ENCODE assay signal across 9 mouse cellular contexts in the genomic region with DNA sequence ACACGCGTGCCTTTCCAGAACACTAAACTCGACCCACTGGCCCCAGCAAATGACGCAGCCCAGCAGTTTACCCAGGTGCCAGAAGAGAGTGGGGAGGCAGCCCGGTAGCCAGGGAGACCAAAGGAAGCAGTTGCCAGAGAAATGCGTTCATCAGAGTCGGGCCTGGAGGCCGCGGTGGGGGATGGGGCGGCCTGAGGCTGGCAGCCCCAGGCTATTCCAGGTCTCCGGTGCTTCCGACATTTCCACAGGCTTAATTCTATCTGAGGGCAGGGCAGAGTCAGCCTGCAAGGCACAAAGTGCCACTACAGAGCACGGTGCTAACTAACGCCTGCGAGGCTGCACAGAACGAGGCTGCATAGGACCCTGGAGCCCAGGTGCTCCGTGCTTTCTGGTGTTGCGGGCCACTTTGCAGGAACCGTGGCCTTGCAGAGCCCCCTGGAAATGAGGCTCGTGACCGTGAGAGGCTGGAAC. TPM values are rescaled to one million over a fixed set of nuclear protein-coding genes. Genes with fewer than 3 reads are reported as not detected.
A peak's percentile ranks its signal among the peaks of the same experiment; 100 is the strongest.
DNase-seq lines count a peak whose midpoint lies in the region; ATAC-seq and TF ChIP-seq lines count a peak whose summit lies in the region.
"Had no signal": no experiment of that assay in that cellular context is flagged by ENCODE, and none has a peak within 500 bp of the region (broad histone marks: within the 10 kb centered on the region; RNA-seq: fewer than 3 reads in every experiment).

No protein-coding gene starts in this region.

- WGBS in forebrain, postnatal 0 days = 6% methylated on average over 21 of the region's 21 CpGs
- 5% methylated on average over 21 of the region's 21 CpGs for WGBS in hindbrain, embryonic 14.5 days
- 4% methylated on average over 21 of the region's 21 CpGs for WGBS in neural tube, embryonic 15.5 days

- no peak for TF ChIP-seq CTCF in forebrain, postnatal 0 days (IDR thresholded peaks at IDR 0.05; ENCODE audit: low read depth)

- no peaks in the 10 kb centered on the region for H3K36me3 ChIP-seq in forebrain, postnatal 0 days (ENCODE audit: insufficient read depth)
- H3K36me3 ChIP-seq in hindbrain, embryonic 14.5 days (replicated peaks; ENCODE audit: control insufficient read depth, insufficient read depth) = no peaks in the 10 kb centered on the region
- no peaks in the 10 kb centered on the region for H3K36me3 ChIP-seq in neural tube, embryonic 15.5 days
- H3K36me3 ChIP-seq: G1E had no signal

- H3K4me3 ChIP-seq in forebrain, postnatal 0 days (ENCODE audit: low read depth, low read length) = peak overlapping the region; percentile 57
- H3K4me3 ChIP-seq in hindbrain, embryonic 14.5 days (replicated peaks; ENCODE audit: low read length) = peak overlapping the region; percentile 59
- H3K4me3 ChIP-seq in neural tube, embryonic 15.5 days (replicated peaks) = peak overlapping the region; percentile 60

- peak overlapping the region; percentile 96 for H3K4me2 ChIP-seq in forebrain, postnatal 0 days (ENCODE audit: low read depth)
- H3K4me2 ChIP-seq in hindbrain, embryonic 14.5 days (replicated peaks) = peak overlapping the region; percentile 95
- H3K4me2 ChIP-seq in neural tube, embryonic 15.5 days = peak overlapping the region; percentile 81

- intact Hi-C loops in left cerebral cortex, postnatal 25 days (cut with DNase I) = loop anchor here (5.0 to 10.0 kb wide), 2 partner anchors 106 to 322 kb away; a partner anchor contains a TSS

- no peak for ATAC-seq in forebrain, postnatal 0 days
- ATAC-seq in hindbrain, embryonic 14.5 days (ENCODE audit: low FRiP score) = peak; percentile 58; the same call in 1 of the 2 replicates
- peak; percentile 16; the same call in 1 of the 2 replicates for ATAC-seq in neural tube, embryonic 15.5 days (ENCODE audit: low FRiP score)

- H3K9ac ChIP-seq in forebrain, postnatal 0 days = 0 out of 2 replicates have a peak overlapping the region, but pooled peaks have one; percentile 10
- H3K9ac ChIP-seq in hindbrain, embryonic 14.5 days = peak overlapping the region; percentile 11; the same call in 1 of the 2 replicates
- H3K9ac ChIP-seq in neural tube, embryonic 15.5 days (replicated peaks) = no peak overlapping the region

- H3K9me3 ChIP-seq in forebrain, postnatal 0 days (ENCODE audit: low read length) = no peaks in the 10 kb centered on the region
- no peaks in the 10 kb centered on the region for H3K9me3 ChIP-seq in hindbrain, embryonic 14.5 days (ENCODE audit: control insufficient read depth, low read length)
- H3K9me3 ChIP-seq in neural tube, embryonic 15.5 days (replicated peaks) = no peaks in the 10 kb centered on the region

- peaks cover 56% of the 10 kb centered on the region for H3K27me3 ChIP-seq in forebrain, postnatal 0 days (ENCODE audit: insufficient read depth, low read length)
- peaks cover 73% of the 10 kb centered on the region for H3K27me3 ChIP-seq in hindbrain, embryonic 14.5 days (ENCODE audit: control insufficient read depth, insufficient read depth, low read length)
- peaks cover 52% of the 10 kb centered on the region for H3K27me3 ChIP-seq in neural tube, embryonic 15.5 days (replicated peaks)

- no peak overlapping the region for H3K27ac ChIP-seq in forebrain, postnatal 0 days (ENCODE audit: low read depth, low read length)
- H3K27ac ChIP-seq in hindbrain, embryonic 14.5 days = no peak overlapping the region
- no peak overlapping the region for H3K27ac ChIP-seq in neural tube, embryonic 15.5 days (replicated peaks)

- H3K4me1 ChIP-seq in forebrain, postnatal 0 days (ENCODE audit: insufficient read depth) = peaks cover 3% of the 10 kb centered on the region; the same call in 1 of the 2 replicates
- H3K4me1 ChIP-seq in hindbrain, embryonic 14.5 days (replicated peaks; ENCODE audit: control insufficient read depth, insufficient read depth, low read length) = peaks cover 16% of the 10 kb centered on the region
- peaks cover 31% of the 10 kb centered on the region for H3K4me1 ChIP-seq in neural tube, embryonic 15.5 days

- peak; percentile 53 for DNase-seq in layer of hippocampus, adult 11-12 months (ENCODE audit: low spot score)
- DNase-seq in layer of hippocampus, adult 9-10 months (ENCODE audit: low spot score) = no peak
- DNase-seq in adrenal gland, postnatal 36 days = peak; percentile 72 to 78
- no peak for DNase-seq in forebrain, postnatal 0 days
- DNase-seq in hindbrain, embryonic 14.5 days (ENCODE audit: low spot score) = peak; percentile 60
- peak; percentile 49 to 53 for DNase-seq in left cerebral cortex, postnatal 25 days (ENCODE audit: low spot score in 2 of 2)
- DNase-seq in thymus, postnatal 36 days = no peak

RNA-seq across cellular contexts. Expression of a gene that starts 2.3 kb away (rescaled TPM):
- total RNA-seq in adrenal gland, postnatal 36 days (2021) = 10 to 100 TPM; 17.8 to 37.6 TPM
- total RNA-seq in forebrain, postnatal 0 days (2014; rRNA removed) = 5.2 and 6.7 TPM in 2 replicates
- polyA plus RNA-seq in forebrain, postnatal 0 days (2015; fragmentation: Nextera tagmentation; extraction: Ambion mirVana) = 2.2 and 5.1 TPM in 2 replicates
- 5.9 and 6.2 TPM in 2 replicates for polyA plus RNA-seq in hindbrain, embryonic 14.5 days (2014; fragmentation: Nextera tagmentation; extraction: Ambion mirVana)
- 10 to 100 TPM; 64.6 to 69.3 TPM for total RNA-seq in left cerebral cortex, postnatal 25 days (2021)
- polyA plus RNA-seq in neural tube, embryonic 15.5 days (2015; fragmentation: Nextera tagmentation; extraction: Ambion mirVana) = 7.3 and 9.6 TPM in 2 replicates
- polyA plus RNA-seq: G1E had no signal

RNA-seq across cellular contexts. Expression of a gene that starts 40.7 kb away (rescaled TPM):
- total RNA-seq in adrenal gland, postnatal 36 days (2021) = 10 to 100 TPM in 1 of 2 experiments, 1 to 10 TPM in 1; 7.2 to 11.0 TPM
- 165 and 180 TPM in 2 replicates for total RNA-seq in forebrain, postnatal 0 days (2014; rRNA removed)
- polyA plus RNA-seq in forebrain, postnatal 0 days (2015; fragmentation: Nextera tagmentation; extraction: Ambion mirVana) = 94.9 and 107 TPM in 2 replicates
- 120 and 128 TPM in 2 replicates for polyA plus RNA-seq in hindbrain, embryonic 14.5 days (2014; fragmentation: Nextera tagmentation; extraction: Ambion mirVana)
- total RNA-seq in left cerebral cortex, postnatal 25 days (2021) = 100 to 1,000 TPM; 141 to 150 TPM
- polyA plus RNA-seq in neural tube, embryonic 15.5 days (2015; fragmentation: Nextera tagmentation; extraction: Ambion mirVana) = 118 and 147 TPM in 2 replicates
- polyA plus RNA-seq: G1E had no signal

RNA-seq across cellular contexts. Expression of a gene that starts 45.1 kb away (rescaled TPM):
- total RNA-seq in adrenal gland, postnatal 36 days (2021) = not detected
- total RNA-seq in forebrain, postnatal 0 days (2014; rRNA removed) = not detected in 2 replicates
- polyA plus RNA-seq in forebrain, postnatal 0 days (2015; fragmentation: Nextera tagmentation; extraction: Ambion mirVana) = not detected in 2 replicates
- not detected in 2 replicates for polyA plus RNA-seq in hindbrain, embryonic 14.5 days (2014; fragmentation: Nextera tagmentation; extraction: Ambion mirVana)
- total RNA-seq in left cerebral cortex, postnatal 25 days (2021) = not detected
- not detected in 2 replicates for polyA plus RNA-seq in neural tube, embryonic 15.5 days (2015; fragmentation: Nextera tagmentation; extraction: Ambion mirVana)
- total RNA-seq: G1E had no signal
- polyA plus RNA-seq: G1E had no signal

Comparison
In these comparisons a context has a peak if more than half of its experiments do, and no peak if none do; other contexts are left out.
1. DNase-seq: peak in layer of hippocampus, adult 11-12 months (single experiment), adrenal gland, postnatal 36 days (2 of 2), hindbrain, embryonic 14.5 days (single experiment) and left cerebral cortex, postnatal 25 days (2 of 2); none in layer of hippocampus, adult 9-10 months (single experiment), forebrain, postnatal 0 days (single experiment) and thymus, postnatal 36 days (0 of 2).
2. RNA of a gene that starts 40.7 kb away (total RNA-seq): 165 to 180 TPM in forebrain, postnatal 0 days and 141 to 150 TPM in left cerebral cortex, postnatal 25 days; 7.2 to 11.0 TPM in adrenal gland, postnatal 36 days; every median in the first group is over 10 times any median in the second.
3. Peak in every context shown above with its lines, with median percentiles within 50 percentile points of each other: H3K4me2 ChIP-seq and H3K4me3 ChIP-seq.